Mouse (Mus musculus) liver, postnatal 0 days (tissue): ENCODE results near the gene Tox2. TPM values are rescaled to one million over a fixed set of nuclear protein-coding genes. Genes with fewer than 3 reads are reported as not detected.

Source experiments
- ATAC-seq: fragments of 200-750 bp; cut with Nextera tagmentation; 2 replicates; pipeline ENCODE4 v1.8.0; 2017; ENCODE audit warnings: mild to moderate bottlenecking, moderate library complexity
- DNase-seq: peaks from one replicate; pipeline ENCODE4 v3.0.0-alpha.2; 2016
- H3K27ac ChIP-seq: fragments of 300-500 bp; sonication (generic); 2 replicates; pipeline ENCODE4 v1.5.1; 2014; ENCODE audit warnings: antibody characterized with exemption, moderate library complexity, mild to moderate bottlenecking, low read depth
- H3K27me3 ChIP-seq: fragments of 300-500 bp; sonication (generic); 2 replicates; pipeline ENCODE4 v1.6.1; 2014; ENCODE audit warnings: low read length, control low read depth, mixed read lengths; ENCODE audit not compliant: insufficient read depth
- H3K36me3 ChIP-seq: fragments of 300-500 bp; sonication (generic); replicated peaks from 2 replicates; pipeline ENCODE4 v1.6.1; 2014; ENCODE audit warnings: mild to moderate bottlenecking, control low read depth, low read length, moderate library complexity, mixed read lengths; ENCODE audit not compliant: insufficient read depth
- H3K4me1 ChIP-seq: fragments of 300-500 bp; sonication (generic); 2 replicates; pipeline ENCODE4 v1.6.1; 2014; ENCODE audit warnings: antibody characterized with exemption, mild to moderate bottlenecking, control low read depth; ENCODE audit not compliant: insufficient read depth
- H3K4me2 ChIP-seq: fragments of 300-500 bp; sonication (generic); 2 replicates; pipeline ENCODE4 v1.6.1; 2014; ENCODE audit warnings: low read depth, mild to moderate bottlenecking, low read length, moderate library complexity, mixed read lengths
- H3K4me3 ChIP-seq: fragments of 300-500 bp; sonication (generic); 2 replicates; pipeline ENCODE4 v1.5.1; 2014; ENCODE audit warnings: low read depth, low read length
- H3K9ac ChIP-seq: fragments of 300-500 bp; sonication (generic); replicated peaks from 2 replicates; pipeline ENCODE4 v1.6.1; 2014; ENCODE audit warnings: mild to moderate bottlenecking, moderate library complexity
- H3K9me3 ChIP-seq: fragments of 300-500 bp; sonication (generic); 2 replicates; pipeline ENCODE4 v1.6.1; 2016; ENCODE audit warnings: mild to moderate bottlenecking, control low read depth, low read length, mixed read lengths
- CTCF ChIP-seq: sonication (generic); IDR thresholded peaks from 2 replicates; pipeline ENCODE4 v1.5.1; 2016; ENCODE audit warnings: antibody characterized with exemption, low read depth
- EP300 ChIP-seq: IDR thresholded peaks from 2 replicates; pipeline ENCODE4 v1.6.1; 2016; ENCODE audit warnings: antibody characterized with exemption, low read depth, mild to moderate bottlenecking
- WGBS: fragments of 180-500 bp; shearing (Covaris S2); extraction: QIAGEN DNeasy Blood & Tissue Kit; methylation state at CpG from one replicate; pipeline ENCODE4 v1.1.7; 2014; ENCODE audit not compliant: insufficient replicate concordance; 5-methylcytosine and 5-hydroxymethylcytosine counted together
- polyA plus RNA-seq: library from polyadenylated mRNA; unstranded; fragments of >200 nt; fragmentation: Nextera tagmentation; extraction: Ambion mirVana; gene quantifications from 2 replicates; pipeline ENCODE4 v1.2.1, GENCODE M21; 2015

Tox2 gene
- polyA plus RNA-seq, 1 experiment from 2014 or later, result 0.38 TPM

DNA sequence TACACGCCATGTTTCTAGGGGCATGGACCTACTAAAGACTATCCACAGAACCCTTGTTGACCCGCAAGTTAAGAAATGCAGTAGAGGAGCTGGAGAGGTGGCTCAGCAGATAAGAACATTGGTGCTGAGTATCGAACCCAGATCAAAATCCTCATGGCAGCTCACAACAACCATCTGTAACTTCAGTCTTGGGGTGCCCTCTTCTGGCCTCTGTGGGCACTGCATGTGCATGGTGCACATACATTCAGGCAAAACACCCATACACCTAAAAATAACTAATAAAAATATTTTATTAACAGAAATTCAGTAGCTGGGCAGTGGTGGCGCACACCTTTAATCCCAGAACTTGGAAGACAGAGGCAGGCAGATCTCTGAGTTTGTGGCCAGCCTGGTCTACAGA, 140.7 kb downstream of the Tox2 start:
- Histone ChIP-seq H3K9ac (no peak overlapping the region), H3K4me3 (no peak overlapping the region), H3K9me3 (no peaks in the 10 kb centered on the region), H3K4me1 (no peaks in the 10 kb centered on the region), H3K27me3 (peaks cover 20% of the 10 kb centered on the region), H3K4me2 (no peak overlapping the region), H3K36me3 (no peaks in the 10 kb centered on the region), H3K27ac (no peak overlapping the region)
- TF ChIP-seq EP300 (no peak), CTCF (peak; percentile 64)
- 76% methylated on average over 4 of the region's 4 CpGs for WGBS
- no peak for ATAC-seq
- DNase-seq, result peak; percentile 54

DNA sequence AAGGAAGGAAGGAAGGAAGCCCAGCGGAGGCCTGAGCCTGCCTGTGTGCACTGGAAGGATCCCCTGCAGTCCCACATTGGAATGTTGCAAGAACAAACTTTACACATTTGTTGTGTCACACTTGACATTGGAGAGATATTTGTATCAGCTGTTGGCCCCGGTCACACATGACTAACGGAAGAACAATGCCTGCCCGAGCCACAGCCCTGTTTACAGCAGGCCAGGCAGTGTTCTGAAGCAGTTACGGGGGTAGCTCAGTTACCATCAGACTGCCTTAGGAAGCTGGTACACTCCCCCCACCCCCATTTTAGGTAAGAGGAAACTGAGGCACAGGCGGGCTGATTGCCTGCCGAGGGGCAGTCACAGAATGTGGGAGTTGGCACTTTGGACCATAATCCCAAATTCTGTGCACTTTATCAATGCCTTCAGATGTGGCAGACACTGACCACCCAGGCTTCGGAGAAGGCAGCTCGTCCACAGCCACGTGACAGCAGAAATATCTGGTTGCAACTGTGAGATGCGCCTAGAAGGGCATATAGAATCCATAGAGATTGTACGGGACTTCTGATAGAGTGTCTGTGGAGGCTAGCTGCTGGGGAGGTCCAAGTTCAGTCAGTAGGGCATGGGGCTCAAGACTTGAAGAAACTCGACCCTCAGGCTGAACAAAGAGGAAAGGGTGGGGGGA, 142.2 kb downstream of the Tox2 start:
- no peak overlapping the region for H3K4me2 ChIP-seq
- no peaks in the 10 kb centered on the region for H3K4me1 ChIP-seq
- peaks cover 5% of the 10 kb centered on the region; the same call in 1 of the 2 replicates for H3K27me3 ChIP-seq
- WGBS, result 75% methylated on average over 13 of the region's 13 CpGs
- H3K36me3 ChIP-seq, result no peaks in the 10 kb centered on the region
- H3K9me3 ChIP-seq, result no peaks in the 10 kb centered on the region
- DNase-seq, result no peak
- H3K27ac ChIP-seq, result no peak overlapping the region
- TF ChIP-seq EP300 (no peak), CTCF (no peak)
- H3K4me3 ChIP-seq, result no peak overlapping the region
- H3K9ac ChIP-seq, result no peak overlapping the region
- ATAC-seq, result peak; percentile 38; the same call in 1 of the 2 replicates

GRCm38 (mm10) chr2:163346497-163346896, 143.6 kb downstream of the Tox2 start:
- Histone ChIP-seq H3K4me2 (no peak overlapping the region), H3K9ac (no peak overlapping the region), H3K4me1 (no peaks in the 10 kb centered on the region), H3K36me3 (no peaks in the 10 kb centered on the region), H3K27ac (no peak overlapping the region), H3K27me3 (no peaks in the 10 kb centered on the region), H3K4me3 (no peak overlapping the region), H3K9me3 (no peaks in the 10 kb centered on the region)
- DNase-seq, result no peak
- ATAC-seq, result no peak
- WGBS, result 75% methylated on average over 11 of the region's 11 CpGs
- TF ChIP-seq EP300, result no peak
- no peak for TF ChIP-seq CTCF

DNA sequence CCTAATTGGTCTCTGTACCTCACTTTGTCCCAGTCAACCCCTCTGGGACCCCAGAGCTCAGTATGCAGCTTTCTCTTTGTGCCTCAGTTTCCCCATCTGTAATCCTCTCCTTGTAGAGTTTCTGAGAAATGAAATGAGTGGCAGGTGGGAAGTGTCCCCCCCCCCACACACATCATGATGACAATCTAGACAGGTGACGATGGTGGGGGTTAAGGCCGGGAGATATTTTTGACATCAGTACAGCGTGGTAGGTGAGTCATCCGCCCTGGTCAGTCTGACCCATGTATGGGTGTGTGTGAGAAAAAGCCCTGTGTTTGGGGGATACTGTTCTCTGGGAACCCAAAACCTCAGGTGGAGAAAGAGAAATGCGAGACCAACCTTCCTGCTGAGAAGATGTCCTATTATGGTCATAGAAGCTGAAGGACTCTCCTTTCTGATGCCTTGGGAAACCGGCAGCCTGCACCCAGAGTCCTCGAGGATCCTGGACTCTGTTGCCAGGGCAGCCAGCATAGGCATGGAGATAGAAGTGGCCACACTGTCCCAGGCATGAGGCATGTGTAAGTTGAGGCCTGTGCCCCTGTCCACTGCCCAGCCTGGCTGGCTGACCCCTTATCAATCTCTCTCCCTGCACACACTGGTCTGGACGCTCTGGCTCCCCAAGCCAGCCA, 144.7 kb downstream of the Tox2 start:
- H3K27ac ChIP-seq, result no peak overlapping the region
- H3K36me3 ChIP-seq, result no peaks in the 10 kb centered on the region
- no peak overlapping the region for H3K4me3 ChIP-seq
- ATAC-seq, result no peak
- no peaks in the 10 kb centered on the region for H3K9me3 ChIP-seq
- H3K27me3 ChIP-seq, result no peaks in the 10 kb centered on the region
- no peak for DNase-seq
- no peak for TF ChIP-seq CTCF
- TF ChIP-seq EP300, result no peak
- H3K9ac ChIP-seq, result no peak overlapping the region
- H3K4me1 ChIP-seq, result no peaks in the 10 kb centered on the region
- 83% methylated on average over 8 of the region's 8 CpGs for WGBS
- H3K4me2 ChIP-seq, result no peak overlapping the region

DNA sequence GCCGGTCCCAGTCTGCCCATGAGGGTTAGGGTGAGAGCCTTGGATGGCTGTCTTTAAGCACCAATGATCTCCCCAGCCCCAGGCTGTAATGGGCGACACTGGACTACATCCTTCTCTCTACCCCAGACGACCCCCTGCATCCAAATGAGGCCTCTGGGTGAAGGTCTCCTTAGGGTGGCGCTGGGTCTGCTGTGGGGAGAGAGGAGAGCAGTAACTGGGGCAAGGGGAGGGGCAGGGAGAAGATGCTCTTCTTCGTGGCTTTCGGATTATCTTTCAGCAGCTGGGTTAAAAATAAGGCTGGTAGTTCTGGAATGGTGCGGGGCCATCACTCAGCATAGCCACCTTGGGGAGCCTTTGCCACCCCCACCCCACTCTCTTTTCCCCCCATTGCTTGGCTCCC, 145.8 kb downstream of the Tox2 start:
- ATAC-seq, result no peak
- Histone ChIP-seq H3K27me3 (no peaks in the 10 kb centered on the region), H3K9ac (no peak overlapping the region), H3K36me3 (no peaks in the 10 kb centered on the region), H3K4me3 (no peak overlapping the region), H3K27ac (no peak overlapping the region), H3K4me1 (no peaks in the 10 kb centered on the region), H3K9me3 (no peaks in the 10 kb centered on the region), H3K4me2 (no peak overlapping the region)
- DNase-seq, result no peak
- WGBS, result 76% methylated on average over 7 of the region's 7 CpGs
- TF ChIP-seq EP300 (no peak), CTCF (no peak)

GRCm38 (mm10) chr2:163349411-163349810, 146.5 kb downstream of the Tox2 start:
- Histone ChIP-seq H3K9me3 (no peaks in the 10 kb centered on the region), H3K27ac (no peak overlapping the region), H3K9ac (no peak overlapping the region), H3K27me3 (no peaks in the 10 kb centered on the region), H3K4me3 (no peak overlapping the region), H3K4me2 (no peak overlapping the region), H3K36me3 (no peaks in the 10 kb centered on the region), H3K4me1 (no peaks in the 10 kb centered on the region)
- WGBS, result 70% methylated on average over 9 of the region's 9 CpGs
- TF ChIP-seq EP300 (no peak), CTCF (no peak)
- no peak for DNase-seq
- no peak for ATAC-seq
